Mouse (Mus musculus) neural tube, embryonic 10.5 days (tissue): ENCODE data around the gene Camk1d.
A peak's percentile ranks its signal among the peaks of the same experiment; 100 is the strongest.

ENCODE experiments used
- DNase-seq: peaks from one replicate; pipeline ENCODE4 v3.0.0-alpha.2; 2017; ENCODE audit warnings: low spot score; ENCODE audit errors: extremely low spot score

The Camk1d gene

DNA sequence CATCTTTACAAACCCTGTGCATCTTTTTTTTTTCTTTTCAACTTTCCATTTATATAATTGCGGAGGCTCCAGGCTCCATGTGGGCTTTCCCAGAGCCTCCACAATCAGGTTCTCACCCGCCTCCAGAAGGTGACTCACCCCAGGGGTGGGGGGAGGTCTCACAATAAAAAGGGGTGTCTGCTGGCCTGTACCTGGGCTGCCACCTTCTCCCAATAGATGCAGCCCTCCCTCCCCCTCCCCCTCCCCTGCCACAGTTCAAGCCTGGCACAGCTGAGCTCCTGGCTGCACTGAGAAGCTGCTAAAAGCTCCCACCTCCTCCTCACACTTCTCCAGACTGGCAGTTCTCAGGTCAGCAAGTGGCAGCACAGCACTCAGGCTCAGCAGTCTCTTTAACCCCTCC is 302.5 kb downstream of the Camk1d start:
- DNase-seq, result no peak

- DNase-seq, result peak; percentile 21
Measured at GRCm38 (mm10) chr2:5403850-5404249, 310.5 kb downstream of the Camk1d start.

DNA sequence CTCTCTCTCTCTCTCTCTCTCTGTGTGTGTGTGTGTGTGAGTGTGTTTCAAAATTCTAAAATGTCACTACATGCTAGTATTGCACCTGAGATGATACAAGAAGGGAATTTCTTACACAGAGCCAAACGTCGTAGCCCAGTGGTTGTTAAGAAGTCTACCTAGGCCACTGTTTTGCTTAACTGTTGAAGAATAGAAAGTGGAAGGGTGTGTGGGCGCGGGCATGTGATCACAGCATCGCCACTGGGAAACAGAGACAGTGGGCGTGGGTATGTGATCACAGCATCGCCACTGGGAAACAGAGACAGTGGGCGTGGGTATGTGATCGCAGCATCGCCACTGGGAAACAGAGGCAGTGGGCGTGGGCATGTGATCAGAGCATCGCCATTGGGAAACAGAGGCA is 312.3 kb downstream of the Camk1d start:
- DNase-seq, result no peak

GRCm38 (mm10) chr2:5398505-5398904 is 315.8 kb downstream of the Camk1d start:
- DNase-seq, result no peak

DNA sequence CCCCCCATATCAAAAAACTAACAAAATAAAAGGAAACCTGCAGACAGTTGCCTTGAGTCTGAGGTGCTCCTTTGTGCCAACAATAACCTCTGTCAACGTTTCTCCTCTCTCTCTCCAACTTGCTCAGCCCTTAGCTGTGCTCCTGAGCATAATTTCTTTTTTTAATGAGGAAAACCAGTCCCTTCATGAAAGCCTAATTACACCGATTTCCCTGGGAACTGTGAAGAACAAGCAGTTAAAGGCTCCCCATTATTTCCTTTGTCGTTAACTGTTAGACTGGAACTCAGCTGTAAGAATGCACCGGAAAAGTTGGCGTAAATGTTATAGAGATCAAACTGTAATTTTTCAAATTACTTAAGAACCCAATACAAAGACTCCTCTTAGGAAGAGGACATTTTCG is 316.3 kb downstream of the Camk1d start:
- DNase-seq, result no peak

GRCm38 (mm10) chr2:5397468-5397867 is 316.8 kb downstream of the Camk1d start:
- no peak for DNase-seq

- DNase-seq, result no peak
Measured at GRCm38 (mm10) chr2:5396415-5396814, 317.9 kb downstream of the Camk1d start.

DNA sequence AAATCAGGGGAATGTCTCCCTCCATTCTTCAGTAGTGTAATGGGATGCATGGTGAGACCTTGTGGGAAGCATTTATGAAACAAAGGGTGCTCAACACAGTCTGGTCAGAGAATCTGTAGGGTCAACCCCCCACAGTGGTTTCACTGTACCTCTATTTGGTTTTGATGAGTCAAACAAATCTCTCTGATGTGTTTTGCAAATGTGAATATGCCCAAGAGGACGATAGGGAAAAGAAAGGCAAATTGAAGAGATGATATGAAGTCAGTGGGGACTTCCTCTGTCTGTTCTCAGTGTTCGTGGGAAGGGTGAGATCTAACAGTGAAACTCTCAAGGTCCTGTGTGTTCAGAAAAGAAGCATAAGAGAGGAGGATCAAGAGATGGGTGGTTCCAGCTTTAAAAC is 318.4 kb downstream of the Camk1d start:
- no peak for DNase-seq

- no peak for DNase-seq
Measured at GRCm38 (mm10) chr2:5392921-5393320, 321.4 kb downstream of the Camk1d start.

- no peak for DNase-seq
Measured at GRCm38 (mm10) chr2:5392470-5392869, 321.8 kb downstream of the Camk1d start.

- DNase-seq, result no peak
Measured at GRCm38 (mm10) chr2:5388381-5388780, 325.9 kb downstream of the Camk1d start.

- DNase-seq, result no peak
Measured at GRCm38 (mm10) chr2:5381712-5382710, 332.3 kb downstream of the Camk1d start.

GRCm38 (mm10) chr2:5380973-5381372 is 333.3 kb downstream of the Camk1d start:
- DNase-seq, result no peak

GRCm38 (mm10) chr2:5378922-5379321 is 335.4 kb downstream of the Camk1d start:
- DNase-seq, result peak; percentile 67

GRCm38 (mm10) chr2:5378066-5378672 is 336.1 kb downstream of the Camk1d start:
- DNase-seq, result no peak

DNA sequence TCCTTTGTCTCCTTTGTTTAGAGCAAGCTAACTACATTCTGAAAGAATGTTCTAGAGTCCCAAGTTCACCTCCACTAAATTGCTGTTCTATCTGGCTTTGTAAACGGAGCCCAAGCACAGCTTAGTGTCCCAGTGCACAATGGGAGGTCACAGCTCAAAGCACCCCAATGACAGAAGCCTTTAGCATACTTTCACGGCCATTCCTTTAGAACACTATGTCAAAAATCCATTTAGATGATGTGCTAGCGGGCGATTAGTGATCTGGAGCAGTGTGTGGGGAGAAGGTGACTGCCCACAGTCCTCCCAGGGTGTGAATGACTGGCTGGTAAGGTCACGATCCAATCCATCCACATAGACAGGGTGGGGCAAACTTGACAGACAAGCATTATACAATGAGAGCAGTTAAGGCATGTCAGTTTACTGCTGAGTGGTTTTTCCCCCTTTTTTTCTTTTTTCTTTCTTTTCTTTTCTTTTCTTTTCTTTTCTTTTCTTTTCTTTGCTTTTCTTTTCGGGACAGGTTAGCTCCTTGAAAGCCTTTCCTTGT is 341.4 kb downstream of the Camk1d start:
- no peak for DNase-seq

GRCm38 (mm10) chr2:5371316-5371715 is 343.0 kb downstream of the Camk1d start:
- no peak for DNase-seq

GRCm38 (mm10) chr2:5370591-5370990 is 343.7 kb downstream of the Camk1d start:
- DNase-seq, result no peak

DNA sequence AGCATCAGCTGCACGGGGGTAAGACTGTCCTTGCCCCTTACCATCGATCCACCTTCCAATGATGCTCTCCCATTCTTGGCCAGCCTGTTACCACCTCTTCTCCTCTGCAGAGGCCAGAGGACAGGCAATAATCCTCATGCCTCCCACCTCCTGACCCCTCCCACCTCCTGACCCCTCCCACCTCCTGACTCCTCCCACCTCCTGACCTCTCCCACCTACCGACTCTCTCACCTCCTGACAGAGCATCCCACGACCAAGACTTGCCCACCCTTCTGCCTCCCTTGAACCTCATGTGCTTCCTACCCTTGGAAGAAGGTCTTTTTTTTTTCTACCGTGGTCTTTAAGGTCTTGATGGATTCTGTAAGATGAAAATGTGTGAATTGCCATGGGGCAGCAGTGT is 350.5 kb downstream of the Camk1d start:
- DNase-seq, result no peak

DNA sequence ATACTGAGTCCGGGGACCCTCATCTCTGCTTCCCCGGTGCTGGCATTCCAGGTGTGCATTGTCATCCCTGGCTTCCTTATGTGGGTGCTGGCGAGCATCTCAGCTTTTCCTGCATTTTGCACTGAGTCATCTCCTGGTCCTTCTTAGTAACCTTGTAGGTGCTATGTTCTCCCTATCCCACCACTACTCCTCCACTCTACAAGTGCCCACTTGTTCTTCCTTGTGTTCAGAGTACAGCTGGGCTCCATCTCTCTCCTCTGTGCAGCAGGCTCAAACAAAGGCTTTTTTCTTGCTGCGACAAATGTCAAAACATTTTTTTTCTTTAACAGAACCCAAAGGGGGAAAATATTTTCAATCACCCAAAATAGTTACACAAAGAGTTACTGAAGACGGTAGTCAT is 356.3 kb downstream of the Camk1d start:
- DNase-seq, result no peak

DNA sequence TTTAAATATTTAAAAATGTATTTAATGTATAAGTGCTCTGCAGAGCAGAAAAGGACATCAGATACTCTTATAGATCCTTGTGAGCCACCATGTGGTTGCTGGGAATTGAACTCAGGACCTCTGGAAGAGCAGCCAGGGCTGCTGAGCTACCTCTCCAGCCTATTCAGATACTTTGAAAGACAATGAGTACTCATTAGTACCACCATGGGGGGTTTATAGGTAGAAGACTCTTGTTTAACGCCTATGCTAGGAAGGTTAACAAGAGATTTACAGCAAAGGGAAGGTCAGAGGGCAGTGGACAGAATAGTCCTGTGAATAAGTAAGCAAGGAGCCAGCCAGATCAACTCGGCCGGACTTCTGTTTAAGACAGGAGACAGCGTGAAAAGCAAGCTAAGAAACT is 357.3 kb downstream of the Camk1d start:
- no peak for DNase-seq

GRCm38 (mm10) chr2:5352821-5353522 is 361.3 kb downstream of the Camk1d start:
- DNase-seq, result no peak
